Mouse (Mus musculus) megakaryocyte, embryonic 14.5 days (primary cell): Measurements from ENCODE around the gene Eln. TPM values are rescaled to one million over a fixed set of nuclear protein-coding genes. Genes with fewer than 3 reads are reported as not detected.

ENCODE experiments used
- H3K27me3 ChIP-seq: replicated peaks from 2 replicates; pipeline ENCODE3; 2012; ENCODE audit warnings: inconsistent platforms
- H3K36me3 ChIP-seq: replicated peaks from 2 replicates; pipeline ENCODE3; 2012; ENCODE audit warnings: low read length, inconsistent platforms, mixed read lengths
- H3K4me1 ChIP-seq: 2 replicates; pipeline ENCODE4 v1.6.1; 2012; ENCODE audit warnings: inconsistent platforms
- H3K4me3 ChIP-seq: replicated peaks from 2 replicates; pipeline ENCODE3; 2012; ENCODE audit warnings: moderate library complexity, mild to moderate bottlenecking, inconsistent platforms
- H3K9me3 ChIP-seq: 2 replicates; pipeline ENCODE4 v1.6.1; 2012; ENCODE audit warnings: inconsistent platforms
- FLI1 ChIP-seq: IDR thresholded peaks from 2 replicates; pipeline ENCODE4 v1.6.1; 2012; ENCODE audit warnings: low read length, inconsistent platforms, mixed read lengths
- GATA1 ChIP-seq: IDR thresholded peaks from 3 replicates; pipeline ENCODE4 v1.6.1; 2012; ENCODE audit warnings: mixed read lengths, low read length, inconsistent platforms, borderline replicate concordance
- polyA plus RNA-seq: library from polyadenylated mRNA; stranded (reverse); fragments of >175 nt; gene quantifications from 2 replicates; pipeline ENCODE4 v1.2.3, GENCODE M21; 2012; ENCODE audit warnings: low replicate concordance; ENCODE audit not compliant: insufficient read depth

Eln gene
- 0.19 TPM in 1 of 2 replicates, not detected in the other for polyA plus RNA-seq

DNA sequence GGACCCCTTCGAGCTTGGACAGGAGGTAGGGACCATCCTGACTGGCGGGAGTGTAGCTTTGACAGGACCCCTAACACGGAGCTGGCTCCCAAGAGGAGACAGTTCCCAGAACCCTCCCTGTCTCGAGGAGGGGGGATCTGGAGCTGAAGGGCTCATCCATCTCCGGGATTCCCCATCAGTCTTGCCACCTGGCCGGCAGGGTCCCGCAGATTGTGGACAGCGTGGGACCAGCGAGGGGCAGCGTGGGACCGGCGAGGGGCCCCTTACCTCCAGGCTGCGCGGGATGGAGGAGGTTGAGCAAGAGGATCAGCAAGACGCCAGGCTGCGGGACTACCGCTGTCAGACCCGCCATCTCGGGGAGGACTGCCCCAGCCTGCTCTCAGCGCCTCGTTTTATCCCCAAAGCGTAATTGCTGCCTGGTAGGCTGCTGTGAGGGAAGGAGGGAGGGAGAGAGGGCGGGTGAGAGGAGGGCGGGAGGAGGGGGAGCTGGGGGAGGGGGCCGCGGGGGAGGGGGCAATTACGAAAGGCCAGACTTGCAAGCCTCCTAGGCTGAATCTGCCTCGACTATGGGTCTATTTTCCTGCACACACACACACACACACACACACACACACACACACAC lies at the start of gene Eln:
Gene Eln, minus strand, starts transcription at position 434 of the 622 bp plus-strand sequence.
- Histone ChIP-seq H3K36me3 (no peaks in the 10 kb centered on the region), H3K9me3 (no peaks in the 10 kb centered on the region), H3K27me3 (peaks cover 77% of the 10 kb centered on the region), H3K4me3 (no peak within 1 kb of the TSS), H3K4me1 (peaks cover 8% of the 10 kb centered on the region; the same call in 1 of the 2 replicates)
- TF ChIP-seq GATA1: no peak
- no peak for TF ChIP-seq FLI1

DNA sequence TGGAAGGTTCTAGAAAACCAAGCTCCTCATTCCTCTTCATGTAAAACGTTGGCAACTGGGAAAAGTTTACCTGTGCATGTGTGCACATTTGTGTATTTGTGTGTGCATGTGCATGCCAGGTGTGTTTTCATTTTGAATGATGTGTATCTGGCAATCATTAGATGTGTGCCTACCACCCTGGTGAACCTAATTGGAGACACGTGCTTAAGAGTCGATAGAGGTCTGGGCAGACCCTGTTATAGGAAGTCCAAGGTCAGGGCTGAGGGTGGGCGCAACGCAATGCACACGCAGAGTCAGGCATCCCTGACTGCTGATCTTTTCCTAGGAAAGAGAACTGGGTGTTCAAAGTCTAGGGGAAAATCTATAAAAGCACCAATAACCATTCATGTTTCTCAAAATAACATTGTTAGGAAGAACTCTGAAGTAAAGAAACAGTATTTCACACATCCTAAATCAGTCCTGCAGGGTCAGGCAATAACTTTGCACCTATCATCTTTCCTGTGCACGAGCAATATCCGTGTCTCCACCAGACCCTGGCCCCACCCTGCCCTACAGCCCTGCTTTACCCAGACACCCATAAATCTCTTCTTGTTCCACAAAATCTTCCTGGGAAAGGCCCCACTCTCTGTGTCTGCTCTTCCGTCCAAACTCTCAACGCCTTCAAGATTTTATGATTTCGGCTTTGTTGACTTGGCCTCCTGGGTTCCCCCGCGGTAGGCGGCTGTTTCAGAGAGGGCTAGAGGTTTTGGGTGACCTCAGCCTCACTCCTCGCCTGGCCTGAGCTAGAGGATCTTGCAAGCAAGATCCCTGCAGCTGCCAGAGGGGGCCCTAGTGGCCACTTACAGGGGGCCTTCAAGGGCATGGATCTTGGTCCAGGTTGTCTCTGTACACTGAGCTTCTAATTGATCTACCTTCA lies 43.2 kb upstream of the Eln start:
- no peaks in the 10 kb centered on the region for H3K36me3 ChIP-seq
- TF ChIP-seq FLI1: no peak
- no peak for TF ChIP-seq GATA1

DNA sequence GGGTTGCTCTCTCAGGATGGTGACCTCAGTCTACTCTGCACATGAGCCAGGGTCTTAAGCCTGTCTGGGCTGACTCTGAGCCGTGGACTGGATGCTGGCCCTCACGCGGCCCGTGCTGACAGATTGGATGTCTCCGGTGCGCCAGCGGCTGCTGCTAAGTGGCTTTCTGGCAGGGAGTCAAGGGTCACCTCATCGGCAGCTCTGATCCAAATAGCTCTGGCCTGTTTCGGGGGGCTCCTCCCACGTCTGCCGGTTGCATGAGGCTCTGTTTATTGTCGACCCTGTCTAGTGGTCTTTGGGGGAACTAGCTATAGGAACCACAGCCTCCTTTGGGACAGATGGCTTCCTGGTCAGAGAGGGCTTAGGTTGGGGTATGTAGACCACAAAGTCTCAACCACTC lies 41.1 kb upstream of the Eln start:
- TF ChIP-seq GATA1: no peak
- TF ChIP-seq FLI1: no peak
- Histone ChIP-seq H3K27me3 (peaks cover 19% of the 10 kb centered on the region), H3K36me3 (no peaks in the 10 kb centered on the region), H3K9me3 (peaks cover 25% of the 10 kb centered on the region), H3K4me1 (no peaks in the 10 kb centered on the region), H3K4me3 (no peak overlapping the region)

More for the DNA sequence above, 43.2 kb upstream of the Eln start:
- Histone ChIP-seq H3K9me3 (peaks cover 29% of the 10 kb centered on the region), H3K4me3 (no peak overlapping the region), H3K27me3 (peaks cover 24% of the 10 kb centered on the region), H3K4me1 (no peaks in the 10 kb centered on the region)

DNA sequence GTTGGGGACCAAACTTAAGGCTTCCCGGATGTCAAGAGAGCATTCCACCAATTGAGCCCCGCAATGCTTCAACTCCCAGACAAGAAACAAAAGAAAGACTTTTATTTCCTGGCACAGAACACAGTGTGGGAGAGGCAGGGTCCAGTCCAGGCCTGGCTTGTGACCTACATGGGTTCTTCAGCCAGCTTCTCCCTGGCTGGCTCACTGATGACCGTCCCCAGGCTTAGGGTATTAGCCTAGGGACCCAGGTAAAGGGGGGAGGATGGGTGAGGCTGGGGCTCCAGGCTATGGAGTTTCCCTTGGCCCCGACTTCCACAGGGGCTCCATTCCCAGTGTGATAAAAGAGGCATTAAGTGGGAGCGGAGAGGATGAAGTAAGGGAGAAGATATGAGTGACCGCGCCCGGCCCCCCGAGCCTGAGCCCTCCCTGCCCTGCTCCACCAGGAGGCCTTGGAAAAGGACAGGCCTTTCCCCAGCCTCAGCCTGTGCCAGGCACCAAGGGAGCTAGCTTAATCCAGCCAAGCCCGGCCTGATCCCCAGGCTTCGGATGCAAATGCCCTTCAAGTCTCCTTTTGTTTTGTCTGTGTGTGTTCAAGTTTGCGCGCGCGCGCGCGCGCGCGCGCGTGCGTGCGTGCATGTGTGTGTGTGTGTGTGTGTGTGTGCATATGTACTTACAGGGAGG lies 38.7 kb upstream of the Eln start:
- no peaks in the 10 kb centered on the region for H3K4me1 ChIP-seq
- peaks cover 23% of the 10 kb centered on the region for H3K27me3 ChIP-seq
- H3K9me3 ChIP-seq: peaks cover 4% of the 10 kb centered on the region
- TF ChIP-seq GATA1: no peak
- TF ChIP-seq FLI1: no peak
- H3K36me3 ChIP-seq: no peaks in the 10 kb centered on the region
- no peak overlapping the region for H3K4me3 ChIP-seq

DNA sequence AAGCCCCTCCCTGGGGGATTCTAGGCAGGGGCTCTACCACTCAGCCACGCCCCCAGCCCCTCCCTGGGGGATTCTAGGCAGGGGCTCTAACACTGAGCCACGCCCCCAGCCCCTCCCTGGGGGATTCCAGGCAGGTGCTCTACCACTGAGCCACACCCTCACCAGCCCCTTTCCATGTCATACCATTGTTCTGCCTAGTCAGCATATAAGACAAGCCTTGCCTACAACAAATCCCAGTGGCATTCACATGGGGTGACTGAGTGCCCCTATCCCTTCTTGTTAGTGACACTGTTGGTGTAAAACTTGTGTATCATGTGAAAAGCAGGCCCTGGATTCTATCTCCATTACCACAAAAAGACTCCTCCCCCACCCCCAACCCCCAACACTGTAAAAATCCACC lies 36.7 kb upstream of the Eln start:
- no peaks in the 10 kb centered on the region for H3K9me3 ChIP-seq
- H3K27me3 ChIP-seq: peaks cover 29% of the 10 kb centered on the region
- H3K4me3 ChIP-seq: no peak overlapping the region
- no peaks in the 10 kb centered on the region for H3K4me1 ChIP-seq
- TF ChIP-seq GATA1 (no peak), FLI1 (no peak)
- H3K36me3 ChIP-seq: no peaks in the 10 kb centered on the region

DNA sequence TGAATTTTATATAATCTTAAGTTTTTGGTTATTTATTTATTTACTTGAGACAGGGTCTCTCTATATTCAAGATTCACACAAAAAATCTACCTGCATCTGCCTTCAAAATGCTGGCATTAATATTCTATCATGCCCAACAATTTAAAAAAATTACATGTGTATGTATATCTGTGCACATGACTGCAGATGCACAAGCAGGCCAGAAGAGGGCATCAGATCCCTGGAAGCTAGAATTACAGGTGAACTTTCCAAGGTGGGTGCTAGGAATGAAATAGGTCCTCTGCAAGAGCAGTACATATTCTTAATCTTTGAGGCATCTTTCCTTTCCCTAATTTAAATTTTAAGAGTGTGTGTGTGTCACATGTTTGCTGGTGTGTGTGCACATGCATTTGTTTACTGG lies 33.8 kb upstream of the Eln start:
- Histone ChIP-seq H3K27me3 (peaks cover 21% of the 10 kb centered on the region), H3K4me1 (no peaks in the 10 kb centered on the region), H3K9me3 (no peaks in the 10 kb centered on the region), H3K36me3 (no peaks in the 10 kb centered on the region), H3K4me3 (no peak overlapping the region)
- TF ChIP-seq FLI1 (no peak), GATA1 (no peak)

DNA sequence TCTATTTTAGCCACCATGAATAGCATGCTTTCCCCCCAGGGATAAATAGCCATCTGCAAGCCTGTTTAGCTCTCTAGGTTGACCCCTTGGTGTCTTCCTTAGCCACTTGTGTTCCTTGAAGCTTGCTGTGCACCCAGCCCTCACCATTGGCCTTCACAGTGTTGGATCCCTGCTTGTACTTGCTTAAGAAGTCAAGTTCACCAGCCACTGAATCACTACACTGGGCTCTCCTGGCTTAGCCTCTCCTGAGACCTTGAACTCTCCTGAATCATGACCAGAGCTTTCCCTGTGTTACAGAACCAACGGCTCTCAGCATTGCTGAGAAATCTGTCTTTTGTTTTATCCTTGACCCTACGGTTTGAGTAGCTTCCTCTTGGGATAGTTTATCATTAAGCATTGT lies 33.0 kb upstream of the Eln start:
- no peaks in the 10 kb centered on the region for H3K36me3 ChIP-seq
- no peak overlapping the region for H3K4me3 ChIP-seq
- TF ChIP-seq GATA1: no peak
- no peak for TF ChIP-seq FLI1
- H3K4me1 ChIP-seq: no peaks in the 10 kb centered on the region
- H3K27me3 ChIP-seq: peaks cover 21% of the 10 kb centered on the region
- H3K9me3 ChIP-seq: no peaks in the 10 kb centered on the region

DNA sequence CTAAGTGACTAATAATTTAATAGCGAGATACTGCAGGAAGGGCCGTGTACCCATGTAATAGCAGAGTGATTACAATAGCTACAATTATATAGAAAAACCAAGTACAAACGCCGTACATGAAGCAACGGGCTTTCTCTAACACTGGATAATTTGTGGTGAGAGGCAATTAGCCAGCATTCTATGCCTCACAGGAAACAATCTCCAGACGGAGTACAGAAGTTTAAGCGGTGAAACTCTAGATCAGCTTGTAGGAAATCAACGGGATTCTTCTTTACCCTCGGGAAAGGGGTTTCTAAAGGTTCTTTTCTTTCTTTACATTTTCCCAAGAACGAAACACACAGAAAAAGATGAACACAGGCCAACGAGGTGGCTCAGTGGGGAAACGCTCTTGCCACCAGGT lies 29.4 kb upstream of the Eln start:
- TF ChIP-seq FLI1 (no peak), GATA1 (no peak)
- H3K4me1 ChIP-seq: no peaks in the 10 kb centered on the region; the same call in 1 of the 2 replicates
- H3K27me3 ChIP-seq: peaks cover 13% of the 10 kb centered on the region
- H3K4me3 ChIP-seq: no peak overlapping the region
- peaks cover 3% of the 10 kb centered on the region; the same call in 1 of the 2 replicates for H3K9me3 ChIP-seq
- no peaks in the 10 kb centered on the region for H3K36me3 ChIP-seq

DNA sequence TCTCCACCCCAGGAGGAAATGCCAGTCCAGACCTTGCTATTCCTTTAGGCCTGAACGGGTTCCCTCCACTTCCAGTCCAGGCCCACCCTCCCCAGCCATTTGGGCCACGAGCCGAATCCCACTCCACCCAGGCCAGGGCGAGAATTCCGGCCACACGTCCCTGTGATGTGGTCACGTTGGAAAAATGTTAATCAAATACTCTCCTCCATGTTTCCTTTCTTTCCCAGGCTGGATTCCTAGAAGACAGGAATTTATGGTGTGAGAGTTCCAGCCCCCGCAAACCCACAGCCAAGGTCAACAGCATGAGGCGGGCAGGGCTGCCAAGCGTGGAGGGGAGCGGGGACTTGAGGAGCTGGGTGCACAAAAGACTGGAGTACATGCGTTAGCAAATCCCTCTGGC lies 25.4 kb upstream of the Eln start:
- H3K36me3 ChIP-seq: no peaks in the 10 kb centered on the region
- peaks cover 12% of the 10 kb centered on the region for H3K4me1 ChIP-seq
- TF ChIP-seq GATA1 (no peak), FLI1 (no peak)
- H3K9me3 ChIP-seq: peaks cover 3% of the 10 kb centered on the region; the same call in 1 of the 2 replicates
- no peak overlapping the region for H3K4me3 ChIP-seq
- peaks cover 18% of the 10 kb centered on the region for H3K27me3 ChIP-seq
